16 mouse cellular contexts compared by ENCODE assay signal in the genomic region with DNA sequence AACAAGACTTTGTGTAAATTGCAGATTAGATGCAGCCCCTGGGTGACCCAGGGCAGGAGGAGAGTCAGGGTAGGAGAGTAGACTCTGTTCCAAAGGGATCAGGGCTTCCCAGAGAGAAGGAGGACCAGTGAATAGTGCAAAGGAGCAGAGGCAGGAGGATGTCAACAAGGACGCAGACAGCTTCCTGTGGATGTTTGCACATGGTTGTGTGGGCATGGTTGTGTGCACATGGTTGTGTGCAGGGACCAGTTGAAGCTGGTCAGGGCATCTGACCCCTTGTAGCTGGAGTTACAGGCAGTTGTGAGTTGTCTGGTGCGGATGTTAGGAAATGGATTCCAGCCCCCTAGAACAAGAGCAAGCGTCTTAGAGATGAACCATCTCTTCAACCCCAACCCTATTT.
"Had no signal": no experiment of that assay in that cellular context is flagged by ENCODE, and none has a peak within 500 bp of the region (broad histone marks: within the 10 kb centered on the region; RNA-seq: fewer than 3 reads in every experiment).

No protein-coding gene starts in this region.

- H3K4me3 ChIP-seq: heart, embryonic 12.5 days; heart, embryonic 13.5 days; heart, embryonic 15.5 days; hindbrain, embryonic 10.5 days; hindbrain, embryonic 12.5 days; hindbrain, embryonic 13.5 days; hindbrain, embryonic 15.5 days; intestine, embryonic 15.5 days; kidney, embryonic 15.5 days; layer of hippocampus, adult 2 months; left cerebral cortex, adult 2 months had no signal

- H3K36me3 ChIP-seq: heart, embryonic 12.5 days; heart, embryonic 13.5 days; heart, embryonic 15.5 days; hindbrain, embryonic 10.5 days; hindbrain, embryonic 12.5 days; hindbrain, embryonic 13.5 days; hindbrain, embryonic 15.5 days; intestine, embryonic 15.5 days; kidney, embryonic 15.5 days had no signal

- DNase-seq: kidney, adult 11 months; layer of hippocampus, adult 9-11 months had no signal

- H3K27me3 ChIP-seq: heart, embryonic 12.5 days; heart, embryonic 15.5 days; hindbrain, embryonic 13.5 days; hindbrain, embryonic 15.5 days; intestine, embryonic 15.5 days; kidney, embryonic 15.5 days had no signal

- H3K4me1 ChIP-seq: heart, embryonic 12.5 days; heart, embryonic 13.5 days; heart, embryonic 15.5 days; hindbrain, embryonic 10.5 days; hindbrain, embryonic 12.5 days; hindbrain, embryonic 13.5 days; hindbrain, embryonic 15.5 days; kidney, embryonic 15.5 days had no signal

- H3K27ac ChIP-seq: heart, embryonic 13.5 days; heart, embryonic 15.5 days; hindbrain, embryonic 10.5 days; hindbrain, embryonic 12.5 days; hindbrain, embryonic 13.5 days; hindbrain, embryonic 14.5 days; hindbrain, embryonic 15.5 days; hindbrain, postnatal 0 days; intestine, embryonic 15.5 days; kidney, embryonic 15.5 days; kidney, postnatal 0 days; layer of hippocampus, adult 2 months; left cerebral cortex, adult 2 months had no signal

- H3K9me3 ChIP-seq: heart, embryonic 12.5 days; heart, embryonic 13.5 days; heart, embryonic 15.5 days; hindbrain, embryonic 10.5 days; hindbrain, embryonic 12.5 days; hindbrain, embryonic 13.5 days; hindbrain, embryonic 15.5 days; intestine, embryonic 15.5 days; kidney, embryonic 15.5 days had no signal
